Mouse (Mus musculus): ENCODE measurements around the gene Calm5.
"Not testable (repeated sequence)": the region's sequence is repeated elsewhere in the genome, so short reads cannot be mapped to it uniquely, and the experiment has no call there.

Calm5 gene

DNA sequence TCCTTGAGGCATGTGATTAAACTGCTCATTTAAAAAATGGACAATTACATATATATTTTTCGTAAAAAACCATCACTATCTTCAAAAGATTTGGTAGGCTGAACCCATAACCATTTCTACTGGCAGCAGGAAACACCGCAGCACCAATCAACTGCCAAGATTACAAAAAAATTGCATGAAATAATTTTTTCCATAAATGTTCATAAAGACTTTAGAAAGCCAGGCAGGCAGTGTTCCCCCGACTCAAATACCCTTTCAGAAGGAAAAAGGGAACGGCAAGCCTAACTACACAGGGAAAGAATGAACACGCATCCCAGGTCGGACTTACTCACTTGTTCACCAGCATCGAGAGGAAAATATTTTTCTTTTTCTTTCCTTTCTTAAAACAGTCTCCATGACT, 38.6 kb downstream of the Calm5 start:
- TF ChIP-seq POU5F1 (IDR thresholded peaks at IDR 0.05; ENCODE audit: borderline replicate concordance, low read length): no peak
- TF ChIP-seq NANOG (IDR thresholded peaks at IDR 0.05; ENCODE audit: borderline replicate concordance, low read length): no peak
- no peak for TF ChIP-seq CTCF (conservative IDR thresholded peaks at IDR 0.05; ENCODE audit: low read length)
- H3K36me3 ChIP-seq (ENCODE audit: insufficient read depth, low read length): peaks cover 49% of the 10 kb centered on the region

DNA sequence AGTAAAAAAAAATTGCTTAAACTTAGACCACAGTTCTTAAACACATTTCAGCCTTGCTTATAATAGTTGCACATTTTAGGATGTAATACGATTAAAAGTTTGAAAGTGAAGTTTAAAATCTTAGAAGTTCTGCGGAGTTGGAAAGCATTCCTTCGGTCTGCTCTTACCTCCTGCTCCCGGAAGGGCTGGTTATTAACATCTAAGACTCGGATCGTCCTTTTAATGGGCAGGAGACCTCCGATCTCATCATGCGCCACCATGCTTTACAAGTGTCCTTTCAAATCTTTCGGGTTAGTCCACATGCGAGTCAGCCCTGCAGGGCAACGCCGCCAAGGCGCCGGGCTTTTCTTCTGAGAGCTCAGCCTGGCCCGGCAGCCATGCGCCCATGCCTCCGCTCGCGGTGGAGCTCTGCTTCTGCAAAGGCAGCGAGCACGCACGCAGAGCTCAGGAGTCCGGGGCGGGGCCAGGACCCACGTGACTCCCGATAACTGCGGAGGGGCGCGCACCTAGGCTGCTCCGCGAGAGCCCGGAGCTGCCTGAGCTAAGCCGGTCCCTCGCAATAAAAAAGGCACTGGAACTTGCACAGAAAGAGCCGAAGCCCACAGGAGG, 39.3 kb downstream of the Calm5 start:
- H3K27me3 ChIP-seq (ENCODE audit: insufficient read depth, low read length): no peaks in the 10 kb centered on the region
- peaks cover 4% of the 10 kb centered on the region for H3K9me3 ChIP-seq (ENCODE audit: low read length)
- H3K4me1 ChIP-seq (replicated peaks; ENCODE audit: low read depth, low read length): peaks cover 32% of the 10 kb centered on the region
- TF ChIP-seq POU5F1 (IDR thresholded peaks at IDR 0.05; ENCODE audit: borderline replicate concordance, low read length): no peak
- no peak for TF ChIP-seq NANOG (IDR thresholded peaks at IDR 0.05; ENCODE audit: borderline replicate concordance, low read length)
- TF ChIP-seq CTCF (conservative IDR thresholded peaks at IDR 0.05; ENCODE audit: low read length): no peak
- H3K4me3 ChIP-seq (replicated peaks; ENCODE audit: low read length): peak overlapping the region; percentile 82
- peaks cover 47% of the 10 kb centered on the region for H3K36me3 ChIP-seq (ENCODE audit: insufficient read depth, low read length)

More for the DNA sequence above, 38.6 kb downstream of the Calm5 start:
- peak overlapping the region; percentile 82 for H3K4me3 ChIP-seq (replicated peaks; ENCODE audit: low read length)
- H3K27me3 ChIP-seq (ENCODE audit: insufficient read depth, low read length): no peaks in the 10 kb centered on the region
- no peaks in the 10 kb centered on the region for H3K9me3 ChIP-seq (ENCODE audit: low read length)
- H3K4me1 ChIP-seq (replicated peaks; ENCODE audit: low read depth, low read length): peaks cover 32% of the 10 kb centered on the region

GRCm38 (mm10) chr13:3894549-3894948, 40.6 kb downstream of the Calm5 start:
- Histone ChIP-seq H3K27me3 (ENCODE audit: insufficient read depth, low read length) (no peaks in the 10 kb centered on the region), H3K36me3 (ENCODE audit: insufficient read depth, low read length) (peaks cover 48% of the 10 kb centered on the region)

GRCm38 (mm10) chr13:3895397-3895980, 41.5 kb downstream of the Calm5 start:
- H3K27me3 ChIP-seq (ENCODE audit: insufficient read depth, low read length): no peaks in the 10 kb centered on the region
- peaks cover 10% of the 10 kb centered on the region for H3K9me3 ChIP-seq (ENCODE audit: low read length)
- no peak overlapping the region for H3K4me3 ChIP-seq (replicated peaks; ENCODE audit: low read length)
- no peak for TF ChIP-seq POU5F1 (IDR thresholded peaks at IDR 0.05; ENCODE audit: borderline replicate concordance, low read length)
- TF ChIP-seq NANOG (IDR thresholded peaks at IDR 0.05; ENCODE audit: borderline replicate concordance, low read length): no peak
- no peak for TF ChIP-seq CTCF (conservative IDR thresholded peaks at IDR 0.05; ENCODE audit: low read length)
- peaks cover 32% of the 10 kb centered on the region for H3K4me1 ChIP-seq (replicated peaks; ENCODE audit: low read depth, low read length)
- peaks cover 51% of the 10 kb centered on the region for H3K36me3 ChIP-seq (ENCODE audit: insufficient read depth, low read length)

More at GRCm38 (mm10) chr13:3894549-3894948, 40.6 kb downstream of the Calm5 start:
- peaks cover 32% of the 10 kb centered on the region for H3K4me1 ChIP-seq (replicated peaks; ENCODE audit: low read depth, low read length)
- TF ChIP-seq NANOG (IDR thresholded peaks at IDR 0.05; ENCODE audit: borderline replicate concordance, low read length) (no peak), CTCF (conservative IDR thresholded peaks at IDR 0.05; ENCODE audit: low read length) (no peak), POU5F1 (IDR thresholded peaks at IDR 0.05; ENCODE audit: borderline replicate concordance, low read length) (no peak)
- H3K9me3 ChIP-seq (ENCODE audit: low read length): peaks cover 10% of the 10 kb centered on the region
- no peak overlapping the region for H3K4me3 ChIP-seq (replicated peaks; ENCODE audit: low read length)

GRCm38 (mm10) chr13:3896032-3896431, 42.1 kb downstream of the Calm5 start:
- H3K4me1 ChIP-seq (replicated peaks; ENCODE audit: low read depth, low read length): peaks cover 32% of the 10 kb centered on the region
- no peaks in the 10 kb centered on the region for H3K27me3 ChIP-seq (ENCODE audit: insufficient read depth, low read length)
- H3K4me3 ChIP-seq (replicated peaks; ENCODE audit: low read length): no peak overlapping the region
- H3K9me3 ChIP-seq (ENCODE audit: low read length): peaks cover 10% of the 10 kb centered on the region
- peaks cover 56% of the 10 kb centered on the region for H3K36me3 ChIP-seq (ENCODE audit: insufficient read depth, low read length)
- TF ChIP-seq CTCF (conservative IDR thresholded peaks at IDR 0.05; ENCODE audit: low read length) (no peak), NANOG (IDR thresholded peaks at IDR 0.05; ENCODE audit: borderline replicate concordance, low read length) (no peak), POU5F1 (IDR thresholded peaks at IDR 0.05; ENCODE audit: borderline replicate concordance, low read length) (no peak)

DNA sequence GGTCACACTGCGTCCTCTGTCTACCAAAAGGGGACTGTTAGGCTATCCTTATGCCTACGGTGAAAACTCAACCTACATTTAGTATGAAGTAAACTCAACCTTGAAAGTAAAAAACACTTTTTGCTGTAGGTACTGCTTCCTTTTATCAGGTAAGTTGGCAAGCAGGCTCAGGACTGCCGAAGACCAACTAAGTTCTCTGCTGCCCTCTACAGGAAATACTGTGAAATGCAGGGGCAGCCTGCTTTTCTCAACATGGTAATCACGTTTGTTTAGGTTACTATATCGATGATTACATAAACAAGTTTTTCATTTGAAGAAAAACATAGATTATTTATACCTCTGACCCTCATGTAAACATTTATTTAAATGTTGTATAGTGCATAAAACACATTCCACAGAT, 42.9 kb downstream of the Calm5 start:
- H3K4me3 ChIP-seq (replicated peaks; ENCODE audit: low read length): no peak overlapping the region
- peaks cover 26% of the 10 kb centered on the region for H3K4me1 ChIP-seq (replicated peaks; ENCODE audit: low read depth, low read length)
- peaks cover 10% of the 10 kb centered on the region for H3K9me3 ChIP-seq (ENCODE audit: low read length)
- no peaks in the 10 kb centered on the region for H3K27me3 ChIP-seq (ENCODE audit: insufficient read depth, low read length)
- no peak for TF ChIP-seq POU5F1 (IDR thresholded peaks at IDR 0.05; ENCODE audit: borderline replicate concordance, low read length)
- peak; percentile 99 for TF ChIP-seq CTCF (conservative IDR thresholded peaks at IDR 0.05; ENCODE audit: low read length)
- peaks cover 56% of the 10 kb centered on the region for H3K36me3 ChIP-seq (ENCODE audit: insufficient read depth, low read length)

GRCm38 (mm10) chr13:3898202-3898601, 44.2 kb downstream of the Calm5 start:
- Histone ChIP-seq H3K36me3 (ENCODE audit: insufficient read depth, low read length) (peaks cover 64% of the 10 kb centered on the region), H3K4me1 (replicated peaks; ENCODE audit: low read depth, low read length) (peaks cover 17% of the 10 kb centered on the region)
- H3K4me3 ChIP-seq (replicated peaks; ENCODE audit: low read length); H3K27me3 ChIP-seq (ENCODE audit: insufficient read depth, low read length); H3K9me3 ChIP-seq (ENCODE audit: low read length): not testable (repeated sequence)

GRCm38 (mm10) chr13:3899301-3899700, 45.3 kb downstream of the Calm5 start:
- Histone ChIP-seq H3K4me1 (replicated peaks; ENCODE audit: low read depth, low read length) (peaks cover 9% of the 10 kb centered on the region), H3K27me3 (ENCODE audit: insufficient read depth, low read length) (no peaks in the 10 kb centered on the region), H3K36me3 (ENCODE audit: insufficient read depth, low read length) (peaks cover 71% of the 10 kb centered on the region), H3K4me3 (replicated peaks; ENCODE audit: low read length) (no peak overlapping the region), H3K9me3 (ENCODE audit: low read length) (peaks cover 10% of the 10 kb centered on the region)
- TF ChIP-seq POU5F1 (IDR thresholded peaks at IDR 0.05; ENCODE audit: borderline replicate concordance, low read length): no peak
- TF ChIP-seq NANOG (IDR thresholded peaks at IDR 0.05; ENCODE audit: borderline replicate concordance, low read length): no peak
- TF ChIP-seq CTCF (conservative IDR thresholded peaks at IDR 0.05; ENCODE audit: low read length): no peak

Data from E14TG2a.4 (cell line).